Mouse (Mus musculus) lung, postnatal 0 days (tissue): ENCODE data around the gene Elk3.

Experiments
- CTCF ChIP-seq: IDR thresholded peaks from 2 replicates; pipeline ENCODE4 v1.5.1; 2016; ENCODE audit warnings: antibody characterized with exemption, mild to moderate bottlenecking
- EP300 ChIP-seq: IDR thresholded peaks from 2 replicates; pipeline ENCODE4 v1.6.1; 2016; ENCODE audit warnings: antibody characterized with exemption, mild to moderate bottlenecking, control low read depth

DNA sequence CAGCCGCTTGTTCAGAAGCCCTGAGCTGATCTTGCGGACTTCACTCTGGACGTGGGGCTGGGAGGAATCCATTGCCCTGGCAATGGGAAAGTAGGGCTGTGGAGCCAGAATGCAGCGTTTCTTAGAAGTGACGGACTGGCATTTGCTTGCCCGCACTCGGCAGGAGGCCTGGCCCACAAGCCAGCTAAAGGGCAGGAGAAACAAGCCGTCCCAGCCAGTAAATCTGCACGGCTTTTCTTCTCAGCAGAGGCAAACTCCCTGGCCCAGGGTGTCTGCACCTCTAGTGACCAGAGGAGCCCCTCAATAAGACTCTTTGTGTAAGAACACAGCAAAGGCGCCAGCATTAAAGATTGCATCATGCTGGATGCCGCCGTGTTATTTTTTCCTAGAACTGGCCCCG, 55.6 kb downstream of the Elk3 start:
- TF ChIP-seq CTCF (no peak), EP300 (no peak)
